Mouse (Mus musculus) intestine, postnatal 0 days (tissue): ENCODE data around the gene Cyb561. TPM values are rescaled to one million over a fixed set of nuclear protein-coding genes. Genes with fewer than 3 reads are reported as not detected.

ENCODE experiments used
- ATAC-seq: fragments of 200-750 bp; cut with Nextera tagmentation; 2 replicates; pipeline ENCODE4 v1.8.0; 2017; ENCODE audit warnings: mild to moderate bottlenecking, moderate TSS enrichment, moderate library complexity
- H3K27ac ChIP-seq: fragments of 300-500 bp; sonication (generic); 2 replicates; pipeline ENCODE4 v1.5.1; 2014; ENCODE audit warnings: mild to moderate bottlenecking, low read depth, low read length, moderate library complexity
- H3K27me3 ChIP-seq: fragments of 300-500 bp; sonication (generic); replicated peaks from 2 replicates; pipeline ENCODE4 v1.6.1; 2014; ENCODE audit warnings: low read length, mixed read lengths; ENCODE audit not compliant: control insufficient read depth, insufficient read depth
- H3K36me3 ChIP-seq: fragments of 300-500 bp; sonication (generic); 2 replicates; pipeline ENCODE4 v1.6.1; 2014; ENCODE audit warnings: mild to moderate bottlenecking, moderate library complexity; ENCODE audit not compliant: control insufficient read depth, insufficient read depth
- H3K4me1 ChIP-seq: fragments of 300-500 bp; sonication (generic); replicated peaks from 2 replicates; pipeline ENCODE4 v1.6.1; 2014; ENCODE audit warnings: antibody characterized with exemption, low read length, mixed read lengths; ENCODE audit not compliant: control insufficient read depth, insufficient read depth
- H3K4me2 ChIP-seq: fragments of 300-500 bp; sonication (generic); replicated peaks from 2 replicates; pipeline ENCODE4 v1.6.1; 2014; ENCODE audit warnings: low read depth, mild to moderate bottlenecking, moderate library complexity
- H3K4me3 ChIP-seq: fragments of 300-500 bp; sonication (generic); 2 replicates; pipeline ENCODE4 v1.5.1; 2014; ENCODE audit warnings: low read depth, low read length
- H3K9ac ChIP-seq: fragments of 300-500 bp; sonication (generic); 2 replicates; pipeline ENCODE4 v1.6.1; 2014; ENCODE audit warnings: mild to moderate bottlenecking, low read depth, low read length
- H3K9me3 ChIP-seq: fragments of 300-500 bp; sonication (generic); 2 replicates; pipeline ENCODE4 v1.6.1; 2016; ENCODE audit warnings: mixed run types; ENCODE audit not compliant: control insufficient read depth
- CTCF ChIP-seq: sonication (generic); IDR thresholded peaks from 2 replicates; pipeline ENCODE4 v1.5.1; 2016; ENCODE audit warnings: low read depth, mild to moderate bottlenecking, control low read depth, antibody characterized with exemption, moderate library complexity
- WGBS: fragments of 180-500 bp; shearing (Covaris S2); extraction: QIAGEN DNeasy Blood & Tissue Kit; methylation state at CpG from one replicate; pipeline ENCODE4 v1.1.7; 2014; 5-methylcytosine and 5-hydroxymethylcytosine counted together
- polyA plus RNA-seq: library from polyadenylated mRNA; unstranded; fragments of >200 nt; fragmentation: Nextera tagmentation; extraction: Ambion mirVana; gene quantifications from 2 replicates; pipeline ENCODE4 v1.2.1, GENCODE M21; 2015

Cyb561 gene
- polyA plus RNA-seq: 48.3 and 50.3 TPM in 2 replicates

DNA sequence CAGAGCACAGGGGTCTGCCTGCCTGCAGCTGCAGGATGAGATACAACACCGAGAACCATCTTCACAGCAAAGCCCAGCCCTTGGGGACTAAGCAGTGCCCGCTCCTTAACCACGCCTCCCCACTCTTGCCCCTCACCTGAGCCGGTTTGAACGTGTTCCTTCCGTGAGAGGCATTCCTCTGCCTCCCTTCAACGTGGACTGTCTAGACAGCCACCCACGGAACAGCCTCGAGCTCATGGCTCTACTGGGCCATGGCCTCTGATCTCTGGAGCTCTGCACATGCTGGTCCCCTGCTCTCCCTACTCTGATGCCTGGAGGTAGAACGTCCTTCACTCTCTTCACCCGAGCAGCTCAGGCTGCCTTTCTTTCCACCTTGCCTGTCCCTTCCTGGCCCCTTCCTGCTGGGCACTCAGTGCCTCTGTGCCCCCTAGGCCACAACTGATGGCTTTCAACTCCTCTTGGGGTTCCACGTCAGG is at the start of gene Cyb561:
Gene Cyb561, minus strand, starts transcription at position 426 of the 476 bp plus-strand sequence.
- no peaks in the 10 kb centered on the region for H3K36me3 ChIP-seq
- H3K4me2 ChIP-seq: no peak within 1 kb of the TSS
- ATAC-seq: no peak
- TF ChIP-seq CTCF: no peak
- no peak within 1 kb of the TSS for H3K4me3 ChIP-seq
- 79% methylated on average over 12 of the region's 12 CpGs for WGBS
- H3K27me3 ChIP-seq: no peaks in the 10 kb centered on the region
- H3K4me1 ChIP-seq: no peaks in the 10 kb centered on the region; the same call in none of the 2 replicates
- no peak within 1 kb of the TSS; the same call in 1 of the 2 replicates for H3K27ac ChIP-seq
- H3K9me3 ChIP-seq: no peaks in the 10 kb centered on the region
- no peak within 1 kb of the TSS for H3K9ac ChIP-seq

DNA sequence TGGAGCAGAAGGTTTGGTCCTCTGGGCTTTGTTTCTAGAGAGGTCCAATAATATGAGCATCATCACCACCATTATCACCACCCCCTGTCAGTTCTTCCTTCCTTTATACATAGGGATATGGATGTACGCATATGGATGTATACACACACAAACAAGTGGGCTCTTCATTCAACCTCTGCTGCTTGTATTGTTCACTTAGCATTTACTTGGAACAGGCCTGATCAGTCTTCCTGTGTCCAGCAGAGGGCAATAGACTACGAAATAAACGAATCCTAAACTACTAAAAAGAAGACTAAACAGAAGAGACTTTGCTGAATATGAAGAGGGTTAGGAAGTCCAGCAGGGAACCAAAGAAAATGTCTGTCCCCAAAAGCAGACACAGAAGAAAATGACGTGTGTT is 48.6 kb upstream of the Cyb561 start:
- WGBS: 41% methylated on average over 4 of the region's 4 CpGs
- Histone ChIP-seq H3K4me3 (no peak overlapping the region), H3K4me1 (0 out of 2 replicates have a peak, but pooled peaks cover 5% of the 10 kb centered on the region), H3K27ac (no peak overlapping the region), H3K36me3 (no peaks in the 10 kb centered on the region), H3K27me3 (no peaks in the 10 kb centered on the region), H3K9me3 (no peaks in the 10 kb centered on the region), H3K4me2 (no peak overlapping the region), H3K9ac (no peak overlapping the region)
- TF ChIP-seq CTCF: peak; percentile 70
- ATAC-seq: no peak

DNA sequence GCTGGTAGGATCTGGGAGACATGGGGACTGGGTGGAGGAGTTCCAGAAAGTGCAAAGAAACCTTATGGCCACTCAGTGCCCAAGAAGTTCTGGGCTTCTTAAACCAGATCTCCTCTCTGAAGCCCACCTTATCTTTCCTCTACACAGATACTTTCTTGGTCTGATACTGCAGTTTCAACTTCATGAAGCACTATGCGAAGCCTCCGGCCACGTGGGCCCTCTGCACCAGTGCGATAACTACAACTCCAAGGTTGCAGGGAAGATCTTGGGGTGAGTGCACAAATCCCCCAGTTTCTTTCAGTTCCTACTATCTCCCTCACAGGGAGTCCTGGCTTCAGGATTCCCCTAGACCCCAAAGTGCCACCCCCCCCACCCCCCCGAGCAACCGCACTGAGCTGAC is 46.9 kb upstream of the Cyb561 start:
- Histone ChIP-seq H3K4me1 (0 out of 2 replicates have a peak, but pooled peaks cover 5% of the 10 kb centered on the region), H3K36me3 (no peaks in the 10 kb centered on the region), H3K9me3 (no peaks in the 10 kb centered on the region), H3K9ac (no peak overlapping the region), H3K27me3 (no peaks in the 10 kb centered on the region), H3K4me2 (no peak overlapping the region), H3K4me3 (no peak overlapping the region), H3K27ac (no peak overlapping the region)
- TF ChIP-seq CTCF: no peak
- no peak for ATAC-seq
- 96% methylated on average over 6 of the region's 6 CpGs for WGBS

- Histone ChIP-seq H3K36me3 (no peaks in the 10 kb centered on the region), H3K4me2 (no peak within 1 kb of the TSS), H3K4me3 (no peak within 1 kb of the TSS), H3K27ac (no peak within 1 kb of the TSS), H3K27me3 (no peaks in the 10 kb centered on the region), H3K9me3 (no peaks in the 10 kb centered on the region), H3K9ac (no peak within 1 kb of the TSS), H3K4me1 (no peaks in the 10 kb centered on the region)
- ATAC-seq: no peak
- TF ChIP-seq CTCF: no peak
- 94% methylated on average over 3 of the region's 3 CpGs for WGBS
Observed at GRCm38 (mm10) chr11:105994375-105994774, 41.2 kb upstream of the Cyb561 start, which contains the start of gene Ace3. Gene Ace3, plus strand, starts transcription at chr11:105994675.

GRCm38 (mm10) chr11:105990231-105990630 is 37.1 kb upstream of the Cyb561 start:
- 35% methylated on average over 2 of the region's 2 CpGs for WGBS
- no peaks in the 10 kb centered on the region for H3K9me3 ChIP-seq
- no peak for TF ChIP-seq CTCF
- H3K4me1 ChIP-seq: no peaks in the 10 kb centered on the region
- no peaks in the 10 kb centered on the region; the same call in 1 of the 2 replicates for H3K36me3 ChIP-seq
- no peak overlapping the region for H3K4me2 ChIP-seq
- no peaks in the 10 kb centered on the region for H3K27me3 ChIP-seq
- H3K9ac ChIP-seq: no peak overlapping the region
- no peak overlapping the region for H3K4me3 ChIP-seq
- ATAC-seq: no peak
- H3K27ac ChIP-seq: no peak overlapping the region

DNA sequence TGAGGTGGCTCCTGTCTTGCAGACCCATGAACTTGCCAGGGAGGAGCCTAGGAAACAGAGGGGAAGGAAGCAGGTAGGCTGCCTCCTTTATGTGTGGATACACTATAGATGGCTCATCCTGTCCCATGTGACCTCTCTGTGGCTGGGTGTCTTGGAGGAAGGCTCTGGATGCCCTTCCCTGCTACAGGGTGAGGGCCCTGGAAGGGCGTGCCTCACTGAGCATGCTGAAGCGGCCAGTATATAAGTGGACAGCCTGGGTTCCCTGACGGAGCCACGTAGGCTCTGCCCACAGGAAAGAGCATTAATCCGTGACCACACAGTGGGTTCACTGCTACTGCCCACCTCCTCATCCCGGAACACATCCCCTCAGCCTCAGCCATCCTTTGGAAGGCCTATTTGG is 36.3 kb upstream of the Cyb561 start:
- H3K27me3 ChIP-seq: no peaks in the 10 kb centered on the region
- TF ChIP-seq CTCF: no peak
- H3K36me3 ChIP-seq: no peaks in the 10 kb centered on the region; the same call in 1 of the 2 replicates
- H3K9me3 ChIP-seq: no peaks in the 10 kb centered on the region
- ATAC-seq: 0 out of 2 replicates have a peak, but pooled peaks have one; percentile 29
- H3K4me3 ChIP-seq: no peak overlapping the region
- H3K4me2 ChIP-seq: no peak overlapping the region
- no peak overlapping the region for H3K27ac ChIP-seq
- no peaks in the 10 kb centered on the region for H3K4me1 ChIP-seq
- 73% methylated on average over 6 of the region's 6 CpGs for WGBS
- no peak overlapping the region for H3K9ac ChIP-seq
